ENCODE assay signal across 8 mouse cellular contexts in genomic region chr4:155811929-155812664, GRCm38 (mm10). TPM values are rescaled to one million over a fixed set of nuclear protein-coding genes. Genes with fewer than 3 reads are reported as not detected.
A peak's percentile ranks its signal among the peaks of the same experiment; 100 is the strongest.
DNase-seq lines count a peak whose midpoint lies in the region; ATAC-seq and TF ChIP-seq lines count a peak whose summit lies in the region.

Gene Ccnl2, plus strand, starts transcription at chr4:155812489.

- H3K36me3 ChIP-seq in C2C12 (ENCODE audit: control insufficient read depth, insufficient read depth) (peaks cover 69% of the 10 kb centered on the region), myocyte (ENCODE audit: control insufficient read depth, insufficient read depth) (peaks cover 54% of the 10 kb centered on the region)
- peaks cover 82% of the 10 kb centered on the region for H3K36me3 ChIP-seq in erythroblast, embryonic 14.5 days (ENCODE audit: control insufficient read depth)
- peaks cover 43% of the 10 kb centered on the region for H3K36me3 ChIP-seq in heart, embryonic 11.5 days (ENCODE audit: control insufficient read depth, insufficient read depth, low read length)
- peaks cover 66% of the 10 kb centered on the region for H3K36me3 ChIP-seq in kidney, embryonic 16.5 days (ENCODE audit: insufficient read depth, low read length)
- peaks cover 58% of the 10 kb centered on the region for H3K36me3 ChIP-seq in liver, adult 2 months (ENCODE audit: control insufficient read depth, insufficient read depth, low read length)
- peaks cover 13% of the 10 kb centered on the region for H3K36me3 ChIP-seq in splenic B cell, adult 2 months (ENCODE audit: control insufficient read depth, insufficient read depth, low read length, poor library complexity, severe bottlenecking)

- peak; percentile 99 for DNase-seq in brain, embryonic 14.5 days (ENCODE audit: low read depth)
- DNase-seq in liver, adult 2 months (ENCODE audit: extremely low read depth, low read depth, low spot score): peak; percentile 89
- DNase-seq in splenic B cell, adult 2 months (ENCODE audit: low read depth, low spot score): peak; percentile 98

- WGBS in heart, embryonic 11.5 days (ENCODE audit: insufficient replicate concordance): 1% methylated on average over 55 of the region's 60 CpGs
- under 1% methylated on average over 59 of the region's 60 CpGs for WGBS in kidney, embryonic 16.5 days
- under 1% methylated on average over 60 of the region's 60 CpGs for WGBS in liver, adult 2 months

- no peak for TF ChIP-seq CTCF in C2C12 (IDR thresholded peaks at IDR 0.05; ENCODE audit: control insufficient read depth, insufficient read depth, insufficient read length)
- no peak for TF ChIP-seq CTCF in brain, embryonic 14.5 days (IDR thresholded peaks at IDR 0.05; ENCODE audit: borderline replicate concordance, extremely low read depth, insufficient read depth, insufficient read length)
- no peak for TF ChIP-seq CTCF in liver, adult 2 months (IDR thresholded peaks at IDR 0.05; ENCODE audit: low read depth, low read length)

- peak within 1 kb of the TSS; percentile 88 for H3K4me2 ChIP-seq in heart, embryonic 11.5 days
- H3K4me2 ChIP-seq in kidney, embryonic 16.5 days (replicated peaks; ENCODE audit: low read depth, low read length): peak within 1 kb of the TSS; percentile 78
- peak within 1 kb of the TSS; percentile 79 for H3K4me2 ChIP-seq in myocyte (ENCODE audit: low read depth)

- H3K9me3 ChIP-seq in erythroblast, embryonic 14.5 days (ENCODE audit: control insufficient read depth, low read length): no peaks in the 10 kb centered on the region
- H3K9me3 ChIP-seq in heart, embryonic 11.5 days (replicated peaks; ENCODE audit: control insufficient read depth, low read length): no peaks in the 10 kb centered on the region
- H3K9me3 ChIP-seq in kidney, embryonic 16.5 days (ENCODE audit: low read length): no peaks in the 10 kb centered on the region

- H3K27me3 ChIP-seq in C2C12 (ENCODE audit: control insufficient read depth, insufficient read depth, insufficient read length): no peaks in the 10 kb centered on the region
- H3K27me3 ChIP-seq in erythroblast, embryonic 14.5 days (ENCODE audit: control insufficient read depth): no peaks in the 10 kb centered on the region
- no peaks in the 10 kb centered on the region for H3K27me3 ChIP-seq in heart, embryonic 11.5 days (ENCODE audit: control insufficient read depth, insufficient read depth, low read length)
- H3K27me3 ChIP-seq in kidney, embryonic 16.5 days (ENCODE audit: insufficient read depth, low read length): no peaks in the 10 kb centered on the region
- H3K27me3 ChIP-seq in liver, adult 2 months (ENCODE audit: control insufficient read depth, insufficient read depth, low read length): no peaks in the 10 kb centered on the region
- no peaks in the 10 kb centered on the region for H3K27me3 ChIP-seq in myocyte (ENCODE audit: control insufficient read depth, insufficient read depth, insufficient read length)
- no peaks in the 10 kb centered on the region for H3K27me3 ChIP-seq in splenic B cell, adult 2 months (ENCODE audit: control insufficient read depth, insufficient read depth, low read length, poor library complexity, severe bottlenecking)

- peak within 1 kb of the TSS; percentile 99 for H3ac ChIP-seq in C2C12 (ENCODE audit: control insufficient read depth, insufficient read length, low read depth)
- H3ac ChIP-seq in myocyte (ENCODE audit: control insufficient read depth, insufficient read length): peak within 1 kb of the TSS; percentile 92

- H3K79me2 ChIP-seq in C2C12 (ENCODE audit: control insufficient read depth, insufficient read depth): peaks cover 72% of the 10 kb centered on the region
- H3K79me2 ChIP-seq in liver, adult 2 months (ENCODE audit: control insufficient read depth, insufficient read depth, low read length): peaks cover 18% of the 10 kb centered on the region; the same call in 1 of the 2 replicates
- H3K79me2 ChIP-seq in myocyte (ENCODE audit: control insufficient read depth, insufficient read depth): peaks cover 44% of the 10 kb centered on the region

- peak; percentile 77 for TF ChIP-seq POLR2A in brain, embryonic 14.5 days (IDR thresholded peaks at IDR 0.05; ENCODE audit: borderline replicate concordance, extremely low read depth, insufficient read depth, insufficient read length, poor library complexity, severe bottlenecking)
- TF ChIP-seq POLR2A in liver, adult 2 months (IDR thresholded peaks at IDR 0.05; ENCODE audit: extremely low read depth, insufficient read depth, low read length): peak; percentile 67; the same call in 1 of the 2 replicates
- TF ChIP-seq POLR2A in myocyte (IDR thresholded peaks at IDR 0.05; ENCODE audit: insufficient read length, low read depth): peak; percentile 70

- H3K9ac ChIP-seq in heart, embryonic 11.5 days (ENCODE audit: low read depth, low read length): peak within 1 kb of the TSS; percentile 99
- H3K9ac ChIP-seq in kidney, embryonic 16.5 days (replicated peaks; ENCODE audit: low read length): peak within 1 kb of the TSS; percentile 99
- peak within 1 kb of the TSS; percentile 96 for H3K9ac ChIP-seq in liver, adult 2 months (ENCODE audit: low read depth, low read length)

- peak within 1 kb of the TSS; percentile 94 for H3K27ac ChIP-seq in heart, embryonic 11.5 days (ENCODE audit: low read depth, low read length)
- peak within 1 kb of the TSS; percentile 94 for H3K27ac ChIP-seq in kidney, embryonic 16.5 days (ENCODE audit: low read length)
- peak within 1 kb of the TSS; percentile 84 for H3K27ac ChIP-seq in liver, adult 2 months (replicated peaks; ENCODE audit: insufficient read depth, low read depth, low read length)

- H3K79me3 ChIP-seq in C2C12 (ENCODE audit: low read depth): peaks cover 42% of the 10 kb centered on the region

- peaks cover 35% of the 10 kb centered on the region for H3K4me1 ChIP-seq in erythroblast, embryonic 14.5 days (ENCODE audit: control insufficient read depth)
- H3K4me1 ChIP-seq in heart, embryonic 11.5 days (ENCODE audit: control insufficient read depth, insufficient read depth, low read length): peaks cover 11% of the 10 kb centered on the region
- peaks cover 18% of the 10 kb centered on the region for H3K4me1 ChIP-seq in kidney, embryonic 16.5 days (ENCODE audit: insufficient read depth, low read length)
- H3K4me1 ChIP-seq in liver, adult 2 months (ENCODE audit: control insufficient read depth, insufficient read depth, low read length): peaks cover 14% of the 10 kb centered on the region; the same call in 1 of the 2 replicates

- H3K4me3 ChIP-seq in C2C12 (ENCODE audit: insufficient read depth, poor library complexity, severe bottlenecking) (peak within 1 kb of the TSS; percentile 55), myocyte (peak within 1 kb of the TSS; percentile 71)
- H3K4me3 ChIP-seq in erythroblast, embryonic 14.5 days (replicated peaks): peak within 1 kb of the TSS; percentile 89
- H3K4me3 ChIP-seq in heart, embryonic 11.5 days (ENCODE audit: low read depth, low read length): peak within 1 kb of the TSS; percentile 99
- peak within 1 kb of the TSS; percentile 89 for H3K4me3 ChIP-seq in kidney, embryonic 16.5 days (ENCODE audit: low read length)
- H3K4me3 ChIP-seq in liver, adult 2 months (ENCODE audit: insufficient read depth, low read depth, low read length): peak within 1 kb of the TSS; percentile 84

- ATAC-seq in heart, embryonic 11.5 days (replicated peaks; ENCODE audit: insufficient number of reproducible peaks, low FRiP score, low TSS enrichment): peak; percentile 99
- peak; percentile 99 for ATAC-seq in kidney, embryonic 16.5 days (ENCODE audit: low FRiP score, low TSS enrichment)

TF ChIP-seq in C2C12, 6 proteins besides CTCF, POLR2A, EP300 and RAD21:
- TF ChIP-seq MAX (IDR thresholded peaks at IDR 0.05) (peak; percentile 88), MYOD1 (IDR thresholded peaks at IDR 0.05; ENCODE audit: control insufficient read depth, insufficient read length, low read depth) (no peak)

TF ChIP-seq in myocyte, 11 proteins besides CTCF, POLR2A, EP300 and RAD21:
- TF ChIP-seq MYOG (IDR thresholded peaks at IDR 0.05; ENCODE audit: control insufficient read depth in 1 of 3, insufficient read depth in 1 of 3, insufficient read length in 2 of 3, low read depth in 2 of 3) (peak in 1 of 3 experiments; percentile 38), E2F4 (IDR thresholded peaks at IDR 0.05; ENCODE audit: insufficient read depth) (no peak), TCF3 (IDR thresholded peaks at IDR 0.05; ENCODE audit: insufficient read length, low read depth) (no peak), MYOD1 (IDR thresholded peaks at IDR 0.05; ENCODE audit: control insufficient read depth in 1 of 3, insufficient read length in 2 of 3, low read depth in 2 of 3) (peak in 2 of 3 experiments; percentile 15 to 26), POLR2AphosphoS2 (IDR thresholded peaks at IDR 0.05; ENCODE audit: insufficient read length, low read depth) (peak; percentile 89), MAX (IDR thresholded peaks at IDR 0.05; ENCODE audit: low read depth) (no peak)

RNA-seq across cellular contexts. Expression of gene Ccnl2, which starts in this region (rescaled TPM):
- 18.8 TPM for polyA plus RNA-seq in C2C12 (2012; fragmentation: generic; extraction: Trizol)
- polyA plus RNA-seq in brain, embryonic 14.5 days (2012; rRNA removed): 161 and 223 TPM in 2 replicates
- polyA plus RNA-seq in erythroblast, embryonic 14.5 days (2012): 4.7 and 4.8 TPM in 2 replicates
- 126 and 129 TPM in 2 replicates for polyA plus RNA-seq in heart, embryonic 11.5 days (2014; fragmentation: Nextera tagmentation; extraction: Ambion mirVana)
- 168 and 179 TPM in 2 replicates for polyA plus RNA-seq in kidney, embryonic 16.5 days (2015; fragmentation: Nextera tagmentation; extraction: Ambion mirVana)
- total RNA-seq in liver, adult 2 months (2014; rRNA removed): 54.9 and 56.1 TPM in 2 replicates
- polyA plus RNA-seq in liver, adult 2 months (2012; rRNA removed): 33.9 and 61.8 TPM in 2 replicates
- polyA plus RNA-seq in myocyte (2012; fragmentation: generic; extraction: Trizol): 24.7 TPM

Comparison
In these comparisons a context has a peak if more than half of its experiments do, and no peak if none do; other contexts are left out.
1. Peak in every context shown above with its lines: DNase-seq, ATAC-seq, H3K4me3 ChIP-seq and H3K27ac ChIP-seq.